Mouse (Mus musculus) left cerebral cortex, adult 11 months (tissue): ENCODE measurements at regions not wholly inside any gene's neighbourhood (a gene's known extent, or its start where the extent isn't known, plus 50 kb on each side); places are given as distances from the start of the nearest gene placed in this dataset.
A peak's percentile ranks its signal among the peaks of the same experiment; 100 is the strongest.
"Not testable (repeated sequence)": the region's sequence is repeated elsewhere in the genome, so short reads cannot be mapped to it uniquely, and the experiment has no call there.

Source experiments
- DNase-seq: peaks from one replicate; pipeline ENCODE4 v3.0.0; 2022; ENCODE audit warnings: low spot score

GRCm38 (mm10) chr12:5956141-5956540 is 580.7 kb upstream of the Klhl29 start:
- DNase-seq, result no peak

- DNase-seq, result no peak
Observed at GRCm38 (mm10) chr12:5955564-5955963, 580.1 kb upstream of the Klhl29 start.

GRCm38 (mm10) chr12:5943346-5943925 is 568.0 kb upstream of the Klhl29 start:
- DNase-seq, result no peak

- no peak for DNase-seq
Observed at GRCm38 (mm10) chr12:5921262-5921661, 545.8 kb upstream of the Klhl29 start.

- no peak for DNase-seq
Observed at GRCm38 (mm10) chr12:5918030-5918429, 542.5 kb upstream of the Klhl29 start.

GRCm38 (mm10) chr12:5906251-5906650 is 530.8 kb upstream of the Klhl29 start:
- DNase-seq, result no peak

- not testable (repeated sequence) for DNase-seq
Observed at GRCm38 (mm10) chr12:5891786-5892185, 516.3 kb upstream of the Klhl29 start.

GRCm38 (mm10) chr12:5866701-5867100 is 491.2 kb upstream of the Klhl29 start:
- DNase-seq, result no peak

- no peak for DNase-seq
Observed at GRCm38 (mm10) chr12:5859795-5860194, 484.3 kb upstream of the Klhl29 start.

- DNase-seq, result peak; percentile 14
Observed at GRCm38 (mm10) chr12:5856421-5856820, 480.9 kb upstream of the Klhl29 start.

- DNase-seq, result no peak
Observed at GRCm38 (mm10) chr12:5810427-5810826, 434.9 kb upstream of the Klhl29 start.

GRCm38 (mm10) chr12:5810009-5810408 is 434.5 kb upstream of the Klhl29 start:
- no peak for DNase-seq

GRCm38 (mm10) chr12:5807996-5808886 is 432.8 kb upstream of the Klhl29 start:
- no peak for DNase-seq

- no peak for DNase-seq
Observed at GRCm38 (mm10) chr12:5805731-5806130, 430.2 kb upstream of the Klhl29 start.

- DNase-seq, result no peak
Observed at GRCm38 (mm10) chr12:5793051-5793450, 417.6 kb upstream of the Klhl29 start.

GRCm38 (mm10) chr12:5787074-5787813 is 411.8 kb upstream of the Klhl29 start:
- no peak for DNase-seq

GRCm38 (mm10) chr12:5781276-5781675 is 405.8 kb upstream of the Klhl29 start:
- DNase-seq, result no peak

GRCm38 (mm10) chr12:5777556-5777955 is 402.1 kb upstream of the Klhl29 start:
- DNase-seq, result no peak

GRCm38 (mm10) chr12:5771399-5771978 is 396.0 kb upstream of the Klhl29 start:
- DNase-seq, result no peak

- DNase-seq, result no peak
Observed at GRCm38 (mm10) chr12:5770531-5770930, 395.0 kb upstream of the Klhl29 start.

GRCm38 (mm10) chr12:5764445-5765170 is 389.1 kb upstream of the Klhl29 start:
- DNase-seq, result no peak

GRCm38 (mm10) chr12:5764026-5764425 is 388.5 kb upstream of the Klhl29 start:
- DNase-seq, result no peak
